Mouse (Mus musculus): ENCODE measurements around the gene Ppp1r12b.

The Ppp1r12b gene

DNA sequence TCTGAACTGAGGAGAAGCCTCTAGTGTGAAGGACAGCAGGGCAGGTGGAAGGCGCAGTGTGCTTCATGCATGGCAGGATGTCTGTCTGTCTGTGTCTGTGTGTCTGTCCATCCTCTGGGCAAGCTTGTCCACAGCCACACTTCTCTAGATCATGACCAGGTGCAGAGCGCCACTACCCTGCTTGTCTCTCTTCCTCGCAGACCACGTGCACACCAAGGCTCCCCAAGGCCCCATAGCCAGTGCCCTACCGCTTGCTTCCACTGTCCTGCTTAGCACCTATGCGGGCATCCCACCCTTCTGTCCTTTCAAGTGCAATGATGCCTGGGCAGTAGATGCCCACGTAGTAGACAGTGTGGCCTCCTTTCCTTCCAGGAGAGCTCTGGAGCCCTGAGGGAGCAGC, 229.3 kb downstream of the Ppp1r12b start:
- H3K27me3 ChIP-seq (ENCODE audit: insufficient read depth, low read length) = peaks cover 2% of the 10 kb centered on the region; the same call in 1 of the 2 replicates
- H3K4me3 ChIP-seq (replicated peaks; ENCODE audit: low read length) = no peak overlapping the region
- TF ChIP-seq NANOG (IDR thresholded peaks at IDR 0.05; ENCODE audit: borderline replicate concordance, low read length) = no peak
- TF ChIP-seq CTCF (conservative IDR thresholded peaks at IDR 0.05; ENCODE audit: low read length) = no peak
- no peak for TF ChIP-seq POU5F1 (IDR thresholded peaks at IDR 0.05; ENCODE audit: borderline replicate concordance, low read length)
- peaks cover 6% of the 10 kb centered on the region; the same call in 1 of the 2 replicates for H3K4me1 ChIP-seq (replicated peaks; ENCODE audit: low read depth, low read length)
- no peaks in the 10 kb centered on the region for H3K36me3 ChIP-seq (ENCODE audit: insufficient read depth, low read length)
- no peaks in the 10 kb centered on the region for H3K9me3 ChIP-seq (ENCODE audit: low read length)

GRCm38 (mm10) chr1:134725276-134725675, 230.5 kb downstream of the Ppp1r12b start:
- Histone ChIP-seq H3K4me1 (replicated peaks; ENCODE audit: low read depth, low read length) (peaks cover 6% of the 10 kb centered on the region; the same call in 1 of the 2 replicates), H3K9me3 (ENCODE audit: low read length) (no peaks in the 10 kb centered on the region), H3K36me3 (ENCODE audit: insufficient read depth, low read length) (no peaks in the 10 kb centered on the region), H3K4me3 (replicated peaks; ENCODE audit: low read length) (no peak overlapping the region), H3K27me3 (ENCODE audit: insufficient read depth, low read length) (peaks cover 2% of the 10 kb centered on the region; the same call in 1 of the 2 replicates)
- TF ChIP-seq CTCF (conservative IDR thresholded peaks at IDR 0.05; ENCODE audit: low read length) = no peak
- no peak for TF ChIP-seq NANOG (IDR thresholded peaks at IDR 0.05; ENCODE audit: borderline replicate concordance, low read length)
- no peak for TF ChIP-seq POU5F1 (IDR thresholded peaks at IDR 0.05; ENCODE audit: borderline replicate concordance, low read length)

- Histone ChIP-seq H3K4me1 (replicated peaks; ENCODE audit: low read depth, low read length) (peaks cover 11% of the 10 kb centered on the region; the same call in 1 of the 2 replicates), H3K27me3 (ENCODE audit: insufficient read depth, low read length) (peaks cover 15% of the 10 kb centered on the region), H3K9me3 (ENCODE audit: low read length) (no peaks in the 10 kb centered on the region), H3K36me3 (ENCODE audit: insufficient read depth, low read length) (no peaks in the 10 kb centered on the region), H3K4me3 (replicated peaks; ENCODE audit: low read length) (no peak overlapping the region)
- no peak for TF ChIP-seq NANOG (IDR thresholded peaks at IDR 0.05; ENCODE audit: borderline replicate concordance, low read length)
- no peak for TF ChIP-seq POU5F1 (IDR thresholded peaks at IDR 0.05; ENCODE audit: borderline replicate concordance, low read length)
- TF ChIP-seq CTCF (conservative IDR thresholded peaks at IDR 0.05; ENCODE audit: low read length) = no peak
Observed at GRCm38 (mm10) chr1:134722891-134723290, 232.9 kb downstream of the Ppp1r12b start.

- Histone ChIP-seq H3K4me1 (replicated peaks; ENCODE audit: low read depth, low read length) (peaks cover 10% of the 10 kb centered on the region; the same call in 1 of the 2 replicates), H3K27me3 (ENCODE audit: insufficient read depth, low read length) (peaks cover 15% of the 10 kb centered on the region), H3K36me3 (ENCODE audit: insufficient read depth, low read length) (no peaks in the 10 kb centered on the region), H3K4me3 (replicated peaks; ENCODE audit: low read length) (no peak overlapping the region), H3K9me3 (ENCODE audit: low read length) (no peaks in the 10 kb centered on the region)
- no peak for TF ChIP-seq NANOG (IDR thresholded peaks at IDR 0.05; ENCODE audit: borderline replicate concordance, low read length)
- TF ChIP-seq CTCF (conservative IDR thresholded peaks at IDR 0.05; ENCODE audit: low read length) = no peak
- TF ChIP-seq POU5F1 (IDR thresholded peaks at IDR 0.05; ENCODE audit: borderline replicate concordance, low read length) = no peak
Observed at GRCm38 (mm10) chr1:134721486-134721885, 234.3 kb downstream of the Ppp1r12b start.

- H3K9me3 ChIP-seq (ENCODE audit: low read length) = no peaks in the 10 kb centered on the region
- 0 out of 2 replicates have a peak overlapping the region, but pooled peaks have one; percentile 43 for H3K4me3 ChIP-seq (replicated peaks; ENCODE audit: low read length)
- peaks cover 15% of the 10 kb centered on the region for H3K27me3 ChIP-seq (ENCODE audit: insufficient read depth, low read length)
- TF ChIP-seq NANOG (IDR thresholded peaks at IDR 0.05; ENCODE audit: borderline replicate concordance, low read length) = no peak
- no peak for TF ChIP-seq POU5F1 (IDR thresholded peaks at IDR 0.05; ENCODE audit: borderline replicate concordance, low read length)
- TF ChIP-seq CTCF (conservative IDR thresholded peaks at IDR 0.05; ENCODE audit: low read length) = no peak
- peaks cover 10% of the 10 kb centered on the region; the same call in 1 of the 2 replicates for H3K4me1 ChIP-seq (replicated peaks; ENCODE audit: low read depth, low read length)
- no peaks in the 10 kb centered on the region for H3K36me3 ChIP-seq (ENCODE audit: insufficient read depth, low read length)
Observed at GRCm38 (mm10) chr1:134719718-134720304, 235.9 kb downstream of the Ppp1r12b start.

DNA sequence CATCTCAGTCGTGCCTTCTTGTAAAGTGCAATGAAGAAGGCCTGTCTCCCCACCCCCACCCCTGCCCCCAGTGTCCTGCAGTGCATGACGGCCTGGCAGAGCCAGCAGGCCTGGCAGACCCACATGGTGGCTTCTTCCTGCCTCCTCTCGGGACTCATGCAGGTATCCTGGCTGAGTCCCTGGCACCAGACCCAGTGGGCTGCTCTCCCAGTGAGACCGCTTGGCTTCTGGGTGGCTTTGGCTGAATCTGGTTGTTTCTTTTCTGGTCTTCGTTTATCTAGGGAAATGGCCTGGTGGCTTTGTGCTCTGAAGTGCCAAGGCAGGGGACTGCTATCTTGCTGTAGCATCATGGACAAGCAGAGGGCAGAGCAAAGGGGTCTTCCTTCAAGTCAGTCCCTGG, 240.7 kb downstream of the Ppp1r12b start:
- H3K4me1 ChIP-seq (replicated peaks; ENCODE audit: low read depth, low read length) = peaks cover 23% of the 10 kb centered on the region

GRCm38 (mm10) chr1:134714166-134714565, 241.6 kb downstream of the Ppp1r12b start:
- Histone ChIP-seq H3K36me3 (ENCODE audit: insufficient read depth, low read length) (no peaks in the 10 kb centered on the region), H3K4me1 (replicated peaks; ENCODE audit: low read depth, low read length) (peaks cover 24% of the 10 kb centered on the region), H3K4me3 (replicated peaks; ENCODE audit: low read length) (no peak overlapping the region), H3K9me3 (ENCODE audit: low read length) (no peaks in the 10 kb centered on the region), H3K27me3 (ENCODE audit: insufficient read depth, low read length) (peaks cover 52% of the 10 kb centered on the region)
- TF ChIP-seq NANOG (IDR thresholded peaks at IDR 0.05; ENCODE audit: borderline replicate concordance, low read length) (no peak), CTCF (conservative IDR thresholded peaks at IDR 0.05; ENCODE audit: low read length) (no peak), POU5F1 (IDR thresholded peaks at IDR 0.05; ENCODE audit: borderline replicate concordance, low read length) (no peak)

More for the DNA sequence above, 240.7 kb downstream of the Ppp1r12b start:
- H3K36me3 ChIP-seq (ENCODE audit: insufficient read depth, low read length) = no peaks in the 10 kb centered on the region
- H3K27me3 ChIP-seq (ENCODE audit: insufficient read depth, low read length) = peaks cover 51% of the 10 kb centered on the region
- H3K9me3 ChIP-seq (ENCODE audit: low read length) = no peaks in the 10 kb centered on the region
- TF ChIP-seq NANOG (IDR thresholded peaks at IDR 0.05; ENCODE audit: borderline replicate concordance, low read length) = no peak
- no peak for TF ChIP-seq CTCF (conservative IDR thresholded peaks at IDR 0.05; ENCODE audit: low read length)
- TF ChIP-seq POU5F1 (IDR thresholded peaks at IDR 0.05; ENCODE audit: borderline replicate concordance, low read length) = no peak
- H3K4me3 ChIP-seq (replicated peaks; ENCODE audit: low read length) = no peak overlapping the region

GRCm38 (mm10) chr1:134713421-134713969, 242.2 kb downstream of the Ppp1r12b start:
- TF ChIP-seq CTCF (conservative IDR thresholded peaks at IDR 0.05; ENCODE audit: low read length) = no peak
- Histone ChIP-seq H3K4me1 (replicated peaks; ENCODE audit: low read depth, low read length) (peaks cover 28% of the 10 kb centered on the region), H3K4me3 (replicated peaks; ENCODE audit: low read length) (no peak overlapping the region), H3K27me3 (ENCODE audit: insufficient read depth, low read length) (peaks cover 54% of the 10 kb centered on the region), H3K36me3 (ENCODE audit: insufficient read depth, low read length) (no peaks in the 10 kb centered on the region), H3K9me3 (ENCODE audit: low read length) (no peaks in the 10 kb centered on the region)
